Mouse (Mus musculus) layer of hippocampus, adult 8-10 months (tissue): ENCODE measurements around the gene Slc7a5. TPM values are rescaled to one million over a fixed set of nuclear protein-coding genes. Genes with fewer than 3 reads are reported as not detected.

ENCODE experiments used
- DNase-seq, 2 experiments: peaks; one replicate each; pipeline ENCODE4 v3.0.0; 2022; ENCODE audit warnings: low spot score in 2 of 2
- total RNA-seq, 4 experiments: library from RNA; stranded (reverse); gene quantifications; 2 replicates each; pipeline ENCODE4 v1.2.4; 2022

Slc7a5 gene
- total RNA-seq, 4 experiments from 2014 or later: 52.0 to 66.6 (median 61.8) TPM

DNA sequence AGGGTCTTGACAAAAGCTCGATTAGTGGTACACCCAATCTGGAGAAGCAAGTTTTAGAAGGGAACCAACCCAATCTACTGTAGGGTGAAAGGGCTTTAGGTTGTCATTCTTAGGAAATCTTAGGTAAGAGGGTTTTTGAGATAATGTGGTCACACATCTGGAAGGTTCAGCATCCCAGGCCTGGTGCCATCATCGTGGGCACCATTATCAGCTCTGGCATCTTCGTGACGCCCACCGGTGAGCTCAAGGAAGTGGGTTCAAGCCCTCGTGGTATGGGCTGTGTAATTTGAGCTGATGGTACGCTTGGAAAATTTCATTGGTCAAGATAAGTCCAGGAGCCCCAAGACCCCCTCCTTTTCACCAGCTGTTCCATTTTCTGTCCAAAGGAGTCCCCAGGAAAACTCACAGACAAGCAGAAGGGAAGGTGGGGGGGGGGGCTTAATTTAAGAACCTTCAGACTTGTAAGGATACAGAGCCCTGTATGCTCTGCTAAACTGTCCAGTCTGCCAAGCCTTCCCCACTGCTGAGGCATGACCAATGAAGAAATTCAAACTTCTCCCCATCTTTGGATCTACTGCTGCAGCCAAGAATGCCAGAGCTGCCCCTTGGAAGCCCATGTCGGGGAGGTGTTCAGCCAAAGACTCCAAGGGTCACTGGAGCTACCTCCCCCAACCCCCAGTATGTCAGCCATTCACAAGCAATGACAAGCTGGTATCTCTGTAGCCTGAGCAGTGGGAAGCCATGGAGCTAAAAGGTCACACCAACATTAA lies 1.1 kb upstream of the Slc7a5 start:
- no peak for DNase-seq

DNA sequence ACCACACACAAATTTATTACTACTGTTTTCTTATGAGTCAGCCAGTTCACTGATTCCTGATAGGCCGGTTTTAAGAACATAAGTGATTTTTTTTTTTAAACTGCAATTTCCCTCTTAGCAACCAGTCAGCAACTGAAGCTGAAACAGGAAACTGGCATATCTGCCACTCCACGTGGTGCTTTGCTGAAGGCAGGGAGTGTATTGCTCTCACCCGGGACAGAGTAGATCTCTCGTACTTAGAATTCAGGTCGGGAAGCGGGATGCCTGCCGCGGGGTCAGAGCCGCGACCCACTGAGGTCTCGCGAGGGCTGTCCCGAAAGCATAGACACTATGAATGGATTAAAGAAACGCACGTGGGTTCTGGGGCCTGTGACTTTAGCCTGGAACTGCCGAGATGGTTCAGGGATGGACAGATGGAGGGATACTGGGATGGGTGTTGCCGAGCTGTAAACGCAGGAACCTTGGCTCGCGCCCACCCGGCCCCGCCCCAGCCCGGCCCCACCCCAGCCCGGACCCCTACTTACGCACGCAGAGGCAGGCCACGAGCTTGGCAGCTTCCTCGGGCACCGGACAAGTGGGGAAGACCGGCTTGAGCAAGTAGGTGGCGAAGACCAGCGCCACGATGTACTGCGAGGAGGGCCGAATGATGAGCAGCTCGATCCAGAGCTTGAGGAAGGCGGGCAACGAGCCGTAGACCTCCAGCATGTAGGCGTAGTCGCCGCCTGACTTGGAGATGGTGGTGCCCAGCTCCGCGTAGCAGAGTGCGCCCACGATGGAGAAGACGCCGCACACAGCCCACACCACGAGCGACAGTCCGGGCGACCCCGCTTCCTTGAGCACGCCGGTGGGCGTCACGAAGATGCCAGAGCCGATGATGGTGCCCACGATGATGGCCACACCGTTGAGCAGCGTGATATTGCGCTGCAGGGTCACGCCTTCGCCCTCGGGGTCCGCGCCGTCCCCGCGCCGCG lies 667 bp downstream of the Slc7a5 start:
- DNase-seq: peak in 1 of 2 experiments; percentile 29

DNA sequence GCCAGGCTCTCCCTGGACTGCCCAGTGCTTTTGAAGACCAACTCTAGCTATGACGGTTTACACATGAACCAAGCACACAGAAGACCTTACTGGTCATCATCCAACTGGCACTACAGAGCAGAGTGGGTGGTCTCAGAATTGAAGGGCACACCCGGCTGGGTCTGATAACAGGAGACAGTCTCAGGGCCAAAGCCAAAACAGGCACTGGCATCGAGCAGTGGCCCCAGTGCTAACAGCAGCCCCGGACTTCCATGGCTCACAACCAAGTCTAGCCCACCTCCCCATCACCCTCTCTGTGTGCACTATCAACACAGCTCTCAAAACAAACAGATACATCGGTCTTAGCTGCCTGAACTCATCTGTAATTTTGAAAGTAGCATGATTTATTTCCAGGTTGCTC lies 1.6 kb downstream of the Slc7a5 start:
- no peak for DNase-seq

- no peak for DNase-seq
Measured at GRCm38 (mm10) chr8:121905420-121905819, 2.1 kb downstream of the Slc7a5 start.

DNA sequence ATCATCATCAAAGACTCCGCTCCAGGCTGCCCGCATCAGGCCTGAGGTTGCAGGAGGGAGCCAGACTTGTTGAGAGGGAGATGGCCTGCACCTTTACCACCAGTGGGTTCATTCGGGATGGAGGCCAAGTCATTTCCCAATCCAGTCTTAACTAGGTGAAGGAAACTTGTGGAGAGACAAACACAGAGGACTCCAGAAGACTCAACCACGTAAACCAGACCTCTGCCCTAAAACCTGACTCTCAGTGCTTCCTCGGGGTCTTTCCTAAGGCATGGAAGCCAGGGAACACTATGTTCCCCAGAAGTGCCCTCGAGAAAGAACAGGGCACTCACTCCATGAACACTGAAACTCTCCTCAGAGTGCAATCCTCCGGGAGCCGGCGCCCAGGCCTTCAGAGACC lies 2.5 kb downstream of the Slc7a5 start:
- DNase-seq: no peak

- DNase-seq: no peak
Measured at GRCm38 (mm10) chr8:121903977-121904376, 3.5 kb downstream of the Slc7a5 start.

- no peak for DNase-seq
Measured at GRCm38 (mm10) chr8:121901498-121902236, 5.8 kb downstream of the Slc7a5 start.

GRCm38 (mm10) chr8:121899180-121900044 lies 8.1 kb downstream of the Slc7a5 start:
- DNase-seq: no peak

GRCm38 (mm10) chr8:121898401-121898931 lies 9.0 kb downstream of the Slc7a5 start:
- DNase-seq: peak; percentile 73 to 81

- DNase-seq: peak; percentile 42 to 57
Measured at GRCm38 (mm10) chr8:121897871-121898381, 9.6 kb downstream of the Slc7a5 start.

GRCm38 (mm10) chr8:121897205-121897604 lies 10.3 kb downstream of the Slc7a5 start:
- no peak for DNase-seq

GRCm38 (mm10) chr8:121896476-121897145 lies 10.9 kb downstream of the Slc7a5 start:
- no peak for DNase-seq

DNA sequence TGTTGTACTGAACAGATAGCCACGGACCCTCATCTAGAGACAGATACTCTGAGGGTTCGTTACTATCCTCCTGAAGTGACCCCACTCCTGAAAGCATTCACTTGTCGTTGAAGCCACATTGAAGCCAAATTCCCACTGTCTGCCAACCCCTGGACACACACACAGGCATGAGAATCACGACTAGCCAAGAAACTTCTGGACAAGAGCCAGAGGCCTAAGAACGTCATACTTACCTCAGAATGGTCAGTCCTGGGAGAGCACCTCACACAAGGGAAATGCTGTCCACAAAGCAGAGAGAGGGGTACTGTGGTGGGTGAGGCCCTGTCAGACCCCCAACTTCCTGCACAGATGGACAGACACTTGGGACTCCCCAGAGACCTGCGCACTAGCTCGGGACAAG lies 11.6 kb downstream of the Slc7a5 start:
- DNase-seq: no peak

GRCm38 (mm10) chr8:121892875-121893274 lies 14.6 kb downstream of the Slc7a5 start:
- no peak for DNase-seq

DNA sequence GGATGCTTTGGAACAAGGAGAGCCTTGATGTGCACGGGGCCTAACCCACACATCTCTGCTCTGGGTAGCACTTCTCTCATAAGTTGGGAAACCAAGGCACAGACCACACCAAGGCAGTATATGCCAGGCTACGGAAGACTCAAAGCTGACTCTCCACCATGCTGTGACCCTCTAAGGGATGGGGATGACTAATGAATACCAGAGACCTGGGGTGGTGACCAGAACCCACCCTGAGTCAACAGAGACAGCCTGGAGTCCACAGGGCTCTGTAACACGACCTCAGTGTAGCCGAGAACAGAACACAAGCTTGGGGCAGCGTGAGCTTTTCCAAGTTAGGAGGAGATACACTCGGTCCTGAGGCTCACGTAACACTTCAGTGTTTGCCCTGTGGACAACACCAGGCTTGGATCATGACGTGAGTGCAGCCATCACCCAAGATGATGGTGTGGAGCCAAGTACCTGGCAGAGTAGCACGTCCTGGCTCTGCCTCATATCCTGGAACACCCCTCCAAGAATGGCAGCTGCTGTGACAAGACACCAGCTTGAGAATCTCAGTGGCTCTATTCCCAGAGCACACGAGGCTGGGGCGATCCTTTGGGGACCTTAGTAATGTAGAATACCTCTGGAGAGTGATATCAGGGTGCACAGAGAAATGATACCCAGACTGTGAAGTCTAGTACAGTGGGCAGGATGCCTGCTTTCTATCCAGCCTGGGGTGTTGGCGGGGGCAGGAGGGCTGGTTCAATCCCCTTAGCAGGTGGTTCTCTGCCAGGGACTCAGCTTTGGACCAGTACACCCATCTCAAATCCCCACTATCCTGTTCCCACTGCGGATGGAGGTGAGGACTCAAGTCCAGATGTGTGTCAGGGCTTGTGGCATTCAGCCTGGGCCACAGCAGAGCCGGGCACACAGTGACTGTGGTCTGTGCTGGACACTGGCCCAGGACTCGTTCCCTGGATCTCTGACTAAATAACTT lies 17.4 kb downstream of the Slc7a5 start:
- DNase-seq: no peak

- no peak for DNase-seq
Measured at GRCm38 (mm10) chr8:121889317-121889716, 18.2 kb downstream of the Slc7a5 start.

GRCm38 (mm10) chr8:121887547-121887946 lies 19.9 kb downstream of the Slc7a5 start:
- DNase-seq: no peak

DNA sequence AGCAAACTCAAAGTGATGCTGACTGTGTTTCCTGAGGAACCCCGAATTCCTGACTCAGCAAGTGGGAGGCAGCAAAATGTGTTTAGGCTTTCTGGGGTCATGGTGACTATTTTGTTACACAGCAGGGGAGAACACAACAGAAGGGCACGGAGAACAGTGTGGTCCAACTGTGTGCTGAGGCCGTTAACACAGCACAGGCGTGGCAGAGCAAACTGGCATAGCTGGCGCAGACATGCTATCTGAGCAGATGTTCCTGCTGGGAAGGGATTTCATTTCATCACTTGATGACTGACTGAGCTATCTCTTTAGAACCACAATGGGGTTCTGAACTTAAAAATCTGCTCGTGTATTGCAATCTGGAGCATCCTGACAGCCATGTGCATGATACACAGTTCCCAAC lies 22.1 kb downstream of the Slc7a5 start:
- peak; percentile 46 to 49 for DNase-seq
